Mouse (Mus musculus) midbrain, embryonic 13.5 days (tissue): ENCODE data around the gene Cyp2g1. TPM values are rescaled to one million over a fixed set of nuclear protein-coding genes. Genes with fewer than 3 reads are reported as not detected.
"Not testable (repeated sequence)": the region's sequence is repeated elsewhere in the genome, so short reads cannot be mapped to it uniquely, and the experiment has no call there.

Experiments used
- ATAC-seq: fragments of 200-750 bp; cut with Nextera tagmentation; 2 replicates; pipeline ENCODE4 v1.8.0; 2017; ENCODE audit warnings: mild to moderate bottlenecking, moderate TSS enrichment, moderate library complexity
- H3K27ac ChIP-seq: fragments of 300-500 bp; sonication (generic); 2 replicates; pipeline ENCODE4 v1.5.1; 2015; ENCODE audit warnings: inconsistent platforms, mild to moderate bottlenecking, moderate library complexity
- H3K27me3 ChIP-seq: fragments of 300-500 bp; sonication (generic); 2 replicates; pipeline ENCODE4 v1.6.1; 2015; ENCODE audit warnings: mild to moderate bottlenecking, inconsistent platforms
- H3K36me3 ChIP-seq: fragments of 300-500 bp; sonication (generic); 2 replicates; pipeline ENCODE4 v1.6.1; 2015; ENCODE audit warnings: mild to moderate bottlenecking, inconsistent platforms
- H3K4me1 ChIP-seq: fragments of 300-500 bp; sonication (generic); replicated peaks from 2 replicates; pipeline ENCODE4 v1.6.1; 2015; ENCODE audit warnings: inconsistent platforms
- H3K4me2 ChIP-seq: fragments of 300-500 bp; sonication (generic); replicated peaks from 2 replicates; pipeline ENCODE4 v1.6.1; 2015; ENCODE audit warnings: moderate library complexity, mild to moderate bottlenecking, inconsistent platforms
- H3K4me3 ChIP-seq: fragments of 300-500 bp; sonication (generic); replicated peaks from 2 replicates; pipeline ENCODE4 v1.5.1; 2015; ENCODE audit warnings: mild to moderate bottlenecking, inconsistent platforms
- H3K9ac ChIP-seq: fragments of 300-500 bp; sonication (generic); replicated peaks from 2 replicates; pipeline ENCODE4 v1.6.1; 2015; ENCODE audit warnings: mild to moderate bottlenecking, inconsistent platforms
- H3K9me3 ChIP-seq: fragments of 300-500 bp; sonication (generic); 2 replicates; pipeline ENCODE4 v1.6.1; 2016; ENCODE audit warnings: mild to moderate bottlenecking, inconsistent platforms
- WGBS: fragments of 180-500 bp; shearing (Covaris S2); methylation state at CpG from one replicate; pipeline ENCODE4 v1.1.7; 2015; 5-methylcytosine and 5-hydroxymethylcytosine counted together
- polyA plus RNA-seq: library from polyadenylated mRNA; unstranded; fragments of >200 nt; fragmentation: Nextera tagmentation; extraction: Ambion mirVana; gene quantifications from 2 replicates; pipeline ENCODE4 v1.2.1, GENCODE M21; 2015

Gene Cyp2g1
- polyA plus RNA-seq, 1 experiment from 2014 or later: not detected

DNA sequence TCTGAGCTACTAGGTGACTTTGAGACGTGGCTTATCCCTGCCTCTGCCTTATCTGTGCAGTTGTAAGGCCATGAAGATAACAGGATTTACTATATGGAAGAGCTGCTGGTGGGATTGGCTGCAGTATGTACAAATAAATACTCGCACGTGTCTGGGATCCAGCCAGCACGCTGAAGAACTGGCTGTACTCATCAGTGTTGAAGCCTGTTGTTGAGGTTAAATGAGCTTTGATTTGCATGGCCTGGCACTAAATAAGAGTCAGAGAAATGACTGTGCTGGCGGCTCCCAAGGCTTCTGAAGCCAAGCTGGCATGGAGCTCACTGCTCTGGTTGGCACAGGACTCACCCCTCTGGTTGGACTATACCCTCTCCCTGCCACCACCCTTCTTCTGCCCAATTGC lies 25.5 kb upstream of the Cyp2g1 start:
- WGBS: 84% methylated on average over 5 of the region's 5 CpGs
- Histone ChIP-seq H3K27me3 (no peaks in the 10 kb centered on the region), H3K4me1 (peaks cover 10% of the 10 kb centered on the region; the same call in 1 of the 2 replicates), H3K27ac (no peak overlapping the region), H3K4me3 (no peak overlapping the region), H3K4me2 (no peak overlapping the region), H3K36me3 (no peaks in the 10 kb centered on the region), H3K9me3 (no peaks in the 10 kb centered on the region), H3K9ac (no peak overlapping the region)
- ATAC-seq: no peak

DNA sequence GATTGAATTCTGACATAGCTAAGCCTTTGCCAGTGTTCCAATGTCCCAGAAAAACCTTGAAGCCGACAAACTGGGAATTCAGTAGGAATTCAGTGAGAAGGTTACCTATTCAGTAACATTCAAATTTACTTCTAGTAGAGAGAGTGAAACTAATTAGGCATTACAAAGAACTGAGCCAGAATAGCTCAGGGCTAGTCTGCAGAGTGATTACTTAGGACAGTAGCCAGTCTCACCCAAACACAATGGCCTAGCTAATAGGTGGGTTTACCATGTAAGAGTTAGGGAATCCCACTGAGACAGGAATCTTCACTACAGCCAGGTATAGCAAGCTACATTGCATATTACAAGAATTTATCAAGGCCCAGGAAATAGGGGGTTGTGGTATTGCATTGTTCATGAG lies 22.7 kb upstream of the Cyp2g1 start:
- not testable (repeated sequence) for H3K4me2 ChIP-seq, H3K9ac ChIP-seq, H3K9me3 ChIP-seq, H3K4me3 ChIP-seq, H3K4me1 ChIP-seq, H3K27ac ChIP-seq, H3K36me3 ChIP-seq, ATAC-seq, H3K27me3 ChIP-seq
- WGBS: 61% methylated on average over 1 of the region's 1 CpGs

GRCm38 (mm10) chr7:26789984-26790383 lies 18.7 kb upstream of the Cyp2g1 start:
- ATAC-seq: no peak
- 81% methylated on average over 6 of the region's 6 CpGs for WGBS

GRCm38 (mm10) chr7:26800104-26800503 lies 8.6 kb upstream of the Cyp2g1 start:
- H3K9me3 ChIP-seq: no peaks in the 10 kb centered on the region; the same call in 1 of the 2 replicates
- H3K4me3 ChIP-seq: no peak overlapping the region
- H3K4me1 ChIP-seq: no peaks in the 10 kb centered on the region
- H3K4me2 ChIP-seq: no peak overlapping the region
- H3K9ac ChIP-seq: no peak overlapping the region
- no peak overlapping the region for H3K27ac ChIP-seq
- no peak for ATAC-seq
- H3K27me3 ChIP-seq: no peaks in the 10 kb centered on the region
- H3K36me3 ChIP-seq: no peaks in the 10 kb centered on the region

More at GRCm38 (mm10) chr7:26789984-26790383, 18.7 kb upstream of the Cyp2g1 start:
- H3K9me3 ChIP-seq: no peaks in the 10 kb centered on the region
- no peaks in the 10 kb centered on the region for H3K36me3 ChIP-seq
- no peak overlapping the region for H3K9ac ChIP-seq
- no peaks in the 10 kb centered on the region for H3K27me3 ChIP-seq
- no peak overlapping the region for H3K27ac ChIP-seq
- no peak overlapping the region for H3K4me2 ChIP-seq
- H3K4me1 ChIP-seq: no peaks in the 10 kb centered on the region
- H3K4me3 ChIP-seq: no peak overlapping the region

DNA sequence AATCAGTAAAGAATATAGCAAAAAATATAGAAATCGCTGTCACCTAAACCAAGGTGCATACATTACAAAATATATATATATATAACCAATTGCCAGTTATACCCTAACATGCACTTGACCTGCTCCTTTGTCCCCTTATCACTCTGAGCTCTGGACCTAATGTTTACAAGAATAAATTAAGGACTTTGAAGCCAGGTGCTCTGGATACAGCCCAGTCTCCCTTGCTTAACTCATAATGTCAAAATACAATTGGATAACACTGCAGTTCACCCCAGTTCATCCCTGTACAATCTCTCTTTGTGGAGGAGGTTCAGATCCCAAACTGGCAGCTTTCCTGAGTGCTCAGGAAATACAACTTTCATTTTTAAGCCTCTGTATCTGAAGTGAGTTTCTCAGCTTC lies 7.7 kb upstream of the Cyp2g1 start:
- WGBS: 83% methylated on average over 1 of the region's 1 CpGs
- ATAC-seq: no peak
- H3K4me2 ChIP-seq: no peak overlapping the region
- H3K9ac ChIP-seq: no peak overlapping the region
- H3K9me3 ChIP-seq: no peaks in the 10 kb centered on the region; the same call in 1 of the 2 replicates
- H3K4me3 ChIP-seq: no peak overlapping the region
- H3K27me3 ChIP-seq: no peaks in the 10 kb centered on the region
- H3K4me1 ChIP-seq: no peaks in the 10 kb centered on the region
- no peaks in the 10 kb centered on the region for H3K36me3 ChIP-seq
- H3K27ac ChIP-seq: no peak overlapping the region

GRCm38 (mm10) chr7:26831556-26832292 lies 23.0 kb downstream of the Cyp2g1 start:
- not testable (repeated sequence) for H3K27me3 ChIP-seq, ATAC-seq, H3K36me3 ChIP-seq, H3K4me3 ChIP-seq, H3K4me2 ChIP-seq, H3K9ac ChIP-seq, H3K4me1 ChIP-seq, H3K27ac ChIP-seq, H3K9me3 ChIP-seq
- 87% methylated on average over 9 of the region's 9 CpGs for WGBS

DNA sequence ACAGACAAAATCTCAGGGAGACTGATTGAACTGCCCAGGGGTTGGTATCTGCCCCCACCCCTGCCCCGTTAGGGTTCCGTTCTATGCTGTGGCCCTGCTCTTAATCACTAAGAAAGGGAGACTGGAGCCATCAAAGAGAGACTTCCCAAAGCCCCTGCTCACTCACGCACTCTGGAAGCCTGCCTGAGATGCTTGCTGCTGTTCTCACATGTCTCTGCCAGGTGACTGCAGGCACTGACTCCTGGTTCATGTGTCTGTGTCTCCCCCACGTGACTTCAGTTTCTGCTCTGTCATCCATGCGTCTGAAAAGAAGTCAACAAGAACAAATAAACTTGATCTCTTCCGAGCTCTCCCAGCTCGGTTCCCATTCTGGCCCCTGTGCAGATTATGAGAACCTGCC lies 24.0 kb downstream of the Cyp2g1 start:
- not testable (repeated sequence) for H3K4me1 ChIP-seq, H3K9ac ChIP-seq, H3K4me3 ChIP-seq, ATAC-seq, H3K4me2 ChIP-seq, H3K36me3 ChIP-seq, H3K27me3 ChIP-seq, H3K9me3 ChIP-seq, H3K27ac ChIP-seq
- 82% methylated on average over 7 of the region's 7 CpGs for WGBS

DNA sequence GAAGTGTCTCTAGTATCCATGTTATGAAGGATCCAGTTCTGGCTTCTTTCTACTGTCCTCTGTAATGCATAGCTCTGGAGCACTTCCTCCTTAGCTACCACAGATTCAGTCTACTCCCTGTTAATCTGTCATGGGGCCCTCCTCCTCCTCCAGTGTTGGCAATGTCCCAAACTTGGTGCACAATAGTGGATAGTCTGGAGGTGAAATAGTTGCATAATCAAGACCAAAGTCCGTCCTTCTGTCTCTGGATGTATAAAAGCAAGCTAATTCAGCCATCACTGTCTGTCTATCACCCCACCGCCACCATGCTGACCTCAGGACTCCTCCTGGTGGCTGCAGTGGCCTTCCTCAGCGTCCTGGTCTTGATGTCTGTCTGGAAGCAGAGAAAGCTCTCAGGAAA lies 26.4 kb downstream of the Cyp2g1 start, which contains the start of gene Cyp2a5:
Gene Cyp2a5 (plus strand): TSS at position 247 of the 400 bp plus-strand sequence.
- not testable (repeated sequence) for H3K27ac ChIP-seq, H3K4me1 ChIP-seq, H3K4me2 ChIP-seq, H3K36me3 ChIP-seq, H3K9ac ChIP-seq, H3K9me3 ChIP-seq, H3K4me3 ChIP-seq, H3K27me3 ChIP-seq, ATAC-seq
- 73% methylated on average over 3 of the region's 3 CpGs for WGBS

- H3K27ac ChIP-seq, H3K4me1 ChIP-seq, H3K4me3 ChIP-seq, H3K36me3 ChIP-seq, H3K9ac ChIP-seq, H3K4me2 ChIP-seq, ATAC-seq, H3K27me3 ChIP-seq, H3K9me3 ChIP-seq: not testable (repeated sequence)
- 93% methylated on average over 2 of the region's 2 CpGs for WGBS
Measured at GRCm38 (mm10) chr7:26843400-26843799, 34.7 kb downstream of the Cyp2g1 start.

DNA sequence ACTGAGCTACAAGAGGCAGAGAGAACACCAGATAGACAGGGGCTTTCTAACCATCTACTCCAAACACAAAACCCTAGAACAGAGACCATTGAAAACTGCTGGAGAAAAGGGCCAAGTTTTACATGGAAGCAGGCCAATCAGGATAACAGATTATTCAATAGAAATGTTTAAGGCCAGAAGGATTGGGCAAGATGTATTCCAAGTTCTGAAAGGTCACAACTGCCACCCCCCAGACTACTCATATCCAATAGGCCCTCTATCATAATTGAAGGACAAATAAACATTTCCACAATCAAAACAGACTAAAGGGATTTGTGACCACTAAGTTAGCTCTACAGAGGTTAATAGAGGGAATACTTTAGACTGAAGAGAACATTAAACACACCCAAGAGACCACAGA lies 41.4 kb downstream of the Cyp2g1 start:
- H3K27me3 ChIP-seq, H3K9ac ChIP-seq, H3K36me3 ChIP-seq, H3K27ac ChIP-seq, H3K9me3 ChIP-seq, H3K4me2 ChIP-seq, H3K4me3 ChIP-seq, ATAC-seq, H3K4me1 ChIP-seq: not testable (repeated sequence)

Other genes starting within 250 kb of the Cyp2g1 start
- not detected in 2 replicates for gene Vmn1r185, start 190.4 kb upstream of the Cyp2g1 start, polyA plus RNA-seq
- not detected in 2 replicates for gene Cyp2b23, start 122.5 kb upstream of the Cyp2g1 start, polyA plus RNA-seq
- gene Cyp2b19, start 51.8 kb upstream of the Cyp2g1 start, polyA plus RNA-seq: 0.27 and 0.38 TPM in 2 replicates
- 0.36 and 0.37 TPM in 2 replicates for gene Cyp2a5, start 26.4 kb downstream of the Cyp2g1 start, polyA plus RNA-seq
- gene Cyp2a22, start 130.5 kb downstream of the Cyp2g1 start, polyA plus RNA-seq: not detected in 2 replicates
- not detected in 2 replicates for gene Cyp2a12, start 220.2 kb downstream of the Cyp2g1 start, polyA plus RNA-seq